Mouse (Mus musculus): ENCODE measurements around the gene Efna1.

GRCm38 (mm10) chr3:89256177-89256576 is 24.8 kb downstream of the Efna1 start:
- no peak for TF ChIP-seq CTCF (IDR thresholded peaks at IDR 0.05; ENCODE audit: low read depth, low read length)
- TF ChIP-seq TAL1 (conservative IDR thresholded peaks at IDR 0.05; ENCODE audit: low read depth, low read length), result no peak
- no peak for TF ChIP-seq GATA1 (IDR thresholded peaks at IDR 0.05; ENCODE audit: borderline replicate concordance, low read length)
